Mouse (Mus musculus): ENCODE data around the gene Ccdc91.

DNA sequence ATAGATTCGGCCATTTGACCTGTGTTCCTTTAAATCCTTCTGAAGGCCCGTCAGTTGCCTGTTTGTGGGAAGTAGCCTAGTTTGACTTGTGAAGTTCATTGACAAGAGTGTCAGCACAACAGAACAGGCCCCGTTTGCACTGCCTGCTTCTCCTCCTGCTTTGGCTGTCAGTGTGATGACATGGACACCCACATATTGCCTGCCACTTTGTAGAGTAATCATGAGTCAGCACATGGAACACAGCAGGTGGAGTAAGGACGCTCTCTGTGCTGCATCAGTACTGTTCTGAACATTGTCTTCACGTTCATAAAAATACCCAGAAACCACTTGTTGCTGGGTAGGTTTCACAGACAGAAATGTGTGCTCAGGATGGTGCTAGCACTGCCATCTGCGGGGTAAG, 132.0 kb downstream of the Ccdc91 start:
- no peak for TF ChIP-seq NELFE (IDR thresholded peaks at IDR 0.05; ENCODE audit: low read depth, low read length)
- no peak for TF ChIP-seq CHD2 (IDR thresholded peaks at IDR 0.05; ENCODE audit: low read length)
